Mouse (Mus musculus) MEL (cell line): Measurements from ENCODE around the gene Cnn2.

ENCODE experiments used
- BHLHE40 ChIP-seq: IDR thresholded peaks from 2 replicates; pipeline ENCODE4 v1.6.1; 2012; ENCODE audit warnings: low read depth, mild to moderate bottlenecking, inconsistent platforms, low read length, improper control_type of control experiment, borderline replicate concordance
- CTCF ChIP-seq, 3 experiments: IDR thresholded peaks in 2 of 3; conservative IDR thresholded peaks in 1 of 3; 2 replicates each; pipeline ENCODE4 v1.5.1; 2011 to 2012; ENCODE audit warnings: low read length in 3 of 3, low read depth in 2 of 3, mild to moderate bottlenecking in 2 of 3, improper control_type of control experiment in 1 of 3, inconsistent platforms in 1 of 3, mixed read lengths in 1 of 3, moderate library complexity in 1 of 3; ENCODE audit not compliant: control insufficient read depth in 1 of 3, insufficient read depth in 1 of 3, poor library complexity in 1 of 3, severe bottlenecking in 1 of 3
- E2F4 ChIP-seq: IDR thresholded peaks from 2 replicates; pipeline ENCODE4 v1.6.1; 2011; ENCODE audit warnings: low read depth, low read length, improper control_type of control experiment, borderline replicate concordance
- EP300 ChIP-seq, 2 experiments: IDR thresholded peaks; 2 replicates each; pipeline ENCODE4 v1.6.1; 2011; ENCODE audit warnings: improper control_type of control experiment in 2 of 2, low read length in 2 of 2, low read depth in 1 of 2, mild to moderate bottlenecking in 1 of 2
- GATA1 ChIP-seq: IDR thresholded peaks from 2 replicates; pipeline ENCODE4 v1.6.1; 2011; ENCODE audit warnings: low read depth, low read length, improper control_type of control experiment
- POLR2A ChIP-seq, 2 experiments: IDR thresholded peaks; 2 replicates each; pipeline ENCODE4 v1.6.1; 2011 to 2012; ENCODE audit warnings: low read length in 2 of 2, mild to moderate bottlenecking in 2 of 2, control low read depth in 1 of 2, improper control_type of control experiment in 1 of 2, low read depth in 1 of 2, moderate library complexity in 1 of 2; ENCODE audit not compliant: control insufficient read depth in 1 of 2, insufficient read depth in 1 of 2, poor library complexity in 1 of 2
- POLR2AphosphoS2 ChIP-seq: IDR thresholded peaks from 2 replicates; pipeline ENCODE4 v1.6.1; 2011; ENCODE audit warnings: low read length, improper control_type of control experiment
- SIN3A ChIP-seq: IDR thresholded peaks from 2 replicates; pipeline ENCODE4 v1.6.1; 2012; ENCODE audit warnings: low read length, improper control_type of control experiment, inconsistent platforms
- USF1 ChIP-seq: IDR thresholded peaks from 2 replicates; pipeline ENCODE4 v1.6.1; 2014; ENCODE audit warnings: low read depth, mild to moderate bottlenecking, inconsistent platforms, low read length, improper control_type of control experiment, moderate library complexity
- USF2 ChIP-seq, 2 experiments: IDR thresholded peaks; 2 replicates each; pipeline ENCODE4 v1.6.1; 2011 to 2012; ENCODE audit warnings: improper control_type of control experiment in 2 of 2, low read length in 2 of 2, borderline replicate concordance in 1 of 2, inconsistent platforms in 1 of 2, low read depth in 1 of 2, mild to moderate bottlenecking in 1 of 2; ENCODE audit not compliant: insufficient read depth in 1 of 2
- ZNF384 ChIP-seq: IDR thresholded peaks from 2 replicates; pipeline ENCODE4 v1.6.1; 2012; ENCODE audit warnings: low read depth, mild to moderate bottlenecking, inconsistent platforms, low read length, improper control_type of control experiment

- TF ChIP-seq SIN3A = no peak
- no peak for TF ChIP-seq POLR2A (IDR thresholded peaks at IDR 0.05; ENCODE audit: control insufficient read depth in 1 of 2, insufficient read depth in 1 of 2, low read depth in 1 of 2, low read length in 2 of 2, poor library complexity in 1 of 2)
- TF ChIP-seq ZNF384 = no peak
- TF ChIP-seq GATA1 = no peak
- TF ChIP-seq USF1 = no peak
- TF ChIP-seq CTCF (IDR thresholded peaks at IDR 0.05 in 2 of 3, conservative IDR thresholded peaks at IDR 0.05 in 1 of 3; ENCODE audit: control insufficient read depth in 1 of 3, insufficient read depth in 1 of 3, low read depth in 2 of 3, low read length in 3 of 3, poor library complexity in 1 of 3, severe bottlenecking in 1 of 3) = no peak
- no peak for TF ChIP-seq POLR2AphosphoS2
- TF ChIP-seq EP300 (IDR thresholded peaks at IDR 0.05; ENCODE audit: low read depth in 1 of 2, low read length in 2 of 2) = no peak
- no peak for TF ChIP-seq USF2 (IDR thresholded peaks at IDR 0.05; ENCODE audit: borderline replicate concordance in 1 of 2, insufficient read depth in 1 of 2, low read depth in 1 of 2, low read length in 2 of 2)
- no peak for TF ChIP-seq BHLHE40
- TF ChIP-seq E2F4 = no peak
These were observed 42.7 kb upstream of the Cnn2 start for GRCm38 (mm10) chr10:79945507-79946234.
